Mouse (Mus musculus) intestine, embryonic 16.5 days (tissue): Measurements from ENCODE around the gene Atp2a1. TPM values are rescaled to one million over a fixed set of nuclear protein-coding genes. Genes with fewer than 3 reads are reported as not detected.

Experiments used
- ATAC-seq: fragments of 200-750 bp; cut with Nextera tagmentation; 2 replicates; pipeline ENCODE4 v1.8.0; 2017; ENCODE audit warnings: moderate TSS enrichment, moderate library complexity
- H3K27ac ChIP-seq: fragments of 300-500 bp; sonication (generic); 2 replicates; pipeline ENCODE4 v1.5.1; 2014; ENCODE audit warnings: mild to moderate bottlenecking, low read length
- H3K27me3 ChIP-seq: fragments of 300-500 bp; sonication (generic); replicated peaks from 2 replicates; pipeline ENCODE4 v1.6.1; 2014; ENCODE audit warnings: low read length, control low read depth, mixed read lengths; ENCODE audit not compliant: control insufficient read depth, insufficient read depth
- H3K36me3 ChIP-seq: fragments of 300-500 bp; sonication (generic); 2 replicates; pipeline ENCODE4 v1.6.1; 2014; ENCODE audit warnings: low read length, control low read depth; ENCODE audit not compliant: control insufficient read depth, insufficient read depth
- H3K4me1 ChIP-seq: fragments of 300-500 bp; sonication (generic); 2 replicates; pipeline ENCODE4 v1.6.1; 2014; ENCODE audit warnings: low read length, control low read depth, mixed read lengths; ENCODE audit not compliant: control insufficient read depth, insufficient read depth
- H3K4me2 ChIP-seq: fragments of 300-500 bp; sonication (generic); 2 replicates; pipeline ENCODE4 v1.6.1; 2014; ENCODE audit warnings: low read depth, low read length, control low read depth
- H3K4me3 ChIP-seq: fragments of 300-500 bp; sonication (generic); 2 replicates; pipeline ENCODE4 v1.5.1; 2014; ENCODE audit warnings: mild to moderate bottlenecking, low read length
- H3K9ac ChIP-seq: fragments of 300-500 bp; sonication (generic); 2 replicates; pipeline ENCODE4 v1.6.1; 2014; ENCODE audit warnings: low read depth, low read length
- H3K9me3 ChIP-seq: fragments of 300-500 bp; sonication (generic); 2 replicates; pipeline ENCODE4 v1.6.1; 2016; ENCODE audit warnings: low read length, control low read depth; ENCODE audit not compliant: control insufficient read depth
- WGBS: fragments of 180-500 bp; shearing (Covaris S2); extraction: QIAGEN DNeasy Blood & Tissue Kit; methylation state at CpG from one replicate; pipeline ENCODE4 v1.1.7; 2014; 5-methylcytosine and 5-hydroxymethylcytosine counted together
- polyA plus RNA-seq: library from polyadenylated mRNA; unstranded; fragments of >200 nt; fragmentation: Nextera tagmentation; extraction: Ambion mirVana; gene quantifications from 2 replicates; pipeline ENCODE4 v1.2.1, GENCODE M21; 2015

The Atp2a1 gene
- polyA plus RNA-seq, 1 experiment from 2014 or later = 1.3 TPM

DNA sequence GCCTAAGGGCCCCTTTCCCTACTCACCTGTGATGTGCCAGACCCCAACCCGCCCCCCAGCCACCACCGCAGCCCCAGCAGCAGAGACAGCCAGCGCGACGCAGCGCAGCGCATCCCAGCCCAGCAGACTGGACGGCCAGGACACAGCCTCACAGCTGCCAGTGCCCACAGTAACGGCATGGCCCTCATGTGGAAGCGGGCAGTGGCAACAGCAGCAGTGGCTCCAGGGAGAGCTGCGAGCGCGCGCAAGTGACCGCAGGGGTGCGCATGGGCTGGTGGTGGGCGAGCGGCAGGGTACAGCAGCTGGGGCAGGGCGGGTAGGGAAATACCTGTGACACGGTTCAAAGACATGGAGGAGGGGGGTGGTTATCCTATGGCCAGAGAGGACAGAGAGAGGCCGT, 16.7 kb downstream of the Atp2a1 start:
- 86% methylated on average over 21 of the region's 21 CpGs for WGBS
- ATAC-seq = no peak
- H3K4me1 ChIP-seq = no peaks in the 10 kb centered on the region
- no peak overlapping the region for H3K4me3 ChIP-seq
- no peak overlapping the region for H3K27ac ChIP-seq
- no peak overlapping the region for H3K4me2 ChIP-seq
- no peaks in the 10 kb centered on the region for H3K27me3 ChIP-seq
- no peaks in the 10 kb centered on the region for H3K9me3 ChIP-seq
- H3K36me3 ChIP-seq = peaks cover 18% of the 10 kb centered on the region
- H3K9ac ChIP-seq = no peak overlapping the region

GRCm38 (mm10) chr7:126445104-126445815, 17.6 kb downstream of the Atp2a1 start:
- H3K4me3 ChIP-seq = no peak overlapping the region
- no peaks in the 10 kb centered on the region for H3K9me3 ChIP-seq
- ATAC-seq = no peak
- no peaks in the 10 kb centered on the region for H3K27me3 ChIP-seq
- H3K9ac ChIP-seq = no peak overlapping the region
- H3K4me1 ChIP-seq = no peaks in the 10 kb centered on the region
- 93% methylated on average over 15 of the region's 15 CpGs for WGBS
- no peak overlapping the region for H3K4me2 ChIP-seq
- H3K36me3 ChIP-seq = peaks cover 18% of the 10 kb centered on the region
- H3K27ac ChIP-seq = no peak overlapping the region

DNA sequence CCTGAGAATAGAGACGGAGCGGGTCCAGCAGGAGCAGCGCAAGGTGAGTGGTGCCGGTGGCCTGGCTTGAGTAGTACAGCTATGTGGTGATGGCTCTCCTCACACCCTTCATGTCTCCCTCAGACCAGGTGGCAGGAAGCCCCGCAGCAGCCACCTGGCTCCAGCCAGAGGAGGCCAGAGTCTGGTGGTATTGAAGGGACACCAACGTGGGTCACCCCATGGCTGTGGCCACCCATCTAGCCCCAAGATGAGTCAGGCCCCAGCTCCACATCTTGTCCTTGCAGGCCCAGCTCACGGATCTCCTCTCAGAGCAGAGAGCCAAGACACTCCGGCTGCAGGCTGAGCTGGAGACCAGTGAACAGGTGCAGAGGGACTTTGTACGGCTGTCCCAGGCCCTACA, 18.4 kb downstream of the Atp2a1 start:
- Histone ChIP-seq H3K4me1 (no peaks in the 10 kb centered on the region), H3K4me3 (no peak overlapping the region), H3K4me2 (no peak overlapping the region), H3K9ac (no peak overlapping the region), H3K27ac (no peak overlapping the region), H3K27me3 (no peaks in the 10 kb centered on the region), H3K9me3 (no peaks in the 10 kb centered on the region), H3K36me3 (peaks cover 18% of the 10 kb centered on the region)
- 92% methylated on average over 9 of the region's 9 CpGs for WGBS
- no peak for ATAC-seq

- no peak for ATAC-seq
- Histone ChIP-seq H3K9ac (no peak overlapping the region), H3K4me3 (no peak overlapping the region), H3K4me2 (no peak overlapping the region), H3K27me3 (no peaks in the 10 kb centered on the region), H3K27ac (no peak overlapping the region), H3K9me3 (no peaks in the 10 kb centered on the region), H3K36me3 (peaks cover 18% of the 10 kb centered on the region), H3K4me1 (no peaks in the 10 kb centered on the region)
- WGBS = 92% methylated on average over 10 of the region's 10 CpGs
These were observed 18.9 kb downstream of the Atp2a1 start for GRCm38 (mm10) chr7:126443997-126444396.

DNA sequence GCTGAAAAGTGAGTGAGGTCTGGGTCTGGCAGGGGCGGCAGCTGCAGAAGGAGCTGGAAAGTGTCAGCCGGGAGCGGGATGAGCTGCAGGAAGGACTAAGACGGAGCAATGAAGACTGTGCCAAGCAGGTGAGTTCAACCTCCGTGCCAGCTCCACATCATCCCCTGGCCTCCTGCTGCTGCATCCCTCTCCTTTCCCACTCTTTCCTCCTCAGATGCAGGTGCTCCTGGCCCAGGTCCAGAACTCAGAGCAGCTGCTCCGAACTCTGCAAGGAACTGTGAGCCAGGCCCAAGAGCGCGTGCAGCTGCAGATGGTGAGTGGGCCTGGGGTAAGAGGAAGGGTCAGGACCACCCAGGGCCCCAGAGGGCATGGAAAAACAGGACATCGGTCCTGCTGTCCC, 22.8 kb downstream of the Atp2a1 start:
- H3K9ac ChIP-seq = no peak overlapping the region; the same call in 1 of the 2 replicates
- no peaks in the 10 kb centered on the region for H3K27me3 ChIP-seq
- H3K4me2 ChIP-seq = no peak overlapping the region
- H3K36me3 ChIP-seq = peaks cover 12% of the 10 kb centered on the region
- no peaks in the 10 kb centered on the region for H3K4me1 ChIP-seq
- no peak overlapping the region for H3K4me3 ChIP-seq
- ATAC-seq = no peak
- WGBS = 80% methylated on average over 9 of the region's 9 CpGs
- H3K27ac ChIP-seq = no peak overlapping the region
- no peaks in the 10 kb centered on the region for H3K9me3 ChIP-seq

GRCm38 (mm10) chr7:126436851-126437250, 26.1 kb downstream of the Atp2a1 start:
- 26% methylated on average over 8 of the region's 8 CpGs for WGBS
- peak; percentile 55; the same call in 1 of the 2 replicates for ATAC-seq

GRCm38 (mm10) chr7:126435801-126436200, 27.1 kb downstream of the Atp2a1 start:
- no peaks in the 10 kb centered on the region for H3K36me3 ChIP-seq
- H3K4me2 ChIP-seq = no peak overlapping the region
- H3K9ac ChIP-seq = no peak overlapping the region
- 76% methylated on average over 3 of the region's 3 CpGs for WGBS
- no peak overlapping the region for H3K4me3 ChIP-seq
- no peak for ATAC-seq
- H3K4me1 ChIP-seq = no peaks in the 10 kb centered on the region
- H3K27me3 ChIP-seq = no peaks in the 10 kb centered on the region
- no peaks in the 10 kb centered on the region for H3K9me3 ChIP-seq
- H3K27ac ChIP-seq = no peak overlapping the region

More at GRCm38 (mm10) chr7:126436851-126437250, 26.1 kb downstream of the Atp2a1 start:
- H3K4me2 ChIP-seq = no peak overlapping the region
- H3K4me3 ChIP-seq = no peak overlapping the region
- no peaks in the 10 kb centered on the region for H3K9me3 ChIP-seq
- no peaks in the 10 kb centered on the region for H3K27me3 ChIP-seq
- no peak overlapping the region for H3K27ac ChIP-seq
- 0 out of 2 replicates have a peak, but pooled peaks cover under 1% of the 10 kb centered on the region for H3K36me3 ChIP-seq
- H3K9ac ChIP-seq = no peak overlapping the region
- no peaks in the 10 kb centered on the region for H3K4me1 ChIP-seq

DNA sequence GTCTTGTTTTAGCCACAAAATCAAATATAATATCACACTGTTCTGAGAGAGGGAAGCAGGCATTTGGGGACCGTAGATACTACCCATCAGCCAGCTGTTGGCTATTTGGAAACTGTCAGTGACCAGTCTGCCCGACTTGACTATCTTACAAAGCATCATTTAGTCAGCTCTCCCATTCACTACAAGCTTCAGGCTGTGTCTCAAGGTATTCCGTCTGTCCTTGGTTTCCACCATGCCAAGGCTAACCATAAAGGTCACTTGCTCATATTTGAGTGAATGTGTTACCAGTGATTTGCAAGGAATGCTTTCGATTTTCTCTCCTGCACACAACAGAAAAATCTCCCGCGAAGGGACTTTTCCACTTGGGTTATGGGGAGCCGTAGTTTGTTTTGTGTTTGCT, 28.2 kb downstream of the Atp2a1 start:
- H3K4me1 ChIP-seq = peaks cover 3% of the 10 kb centered on the region
- H3K9me3 ChIP-seq = no peaks in the 10 kb centered on the region
- H3K27ac ChIP-seq = no peak overlapping the region
- H3K9ac ChIP-seq = no peak overlapping the region
- 89% methylated on average over 7 of the region's 7 CpGs for WGBS
- H3K27me3 ChIP-seq = no peaks in the 10 kb centered on the region
- no peak overlapping the region for H3K4me3 ChIP-seq
- no peak for ATAC-seq
- H3K4me2 ChIP-seq = no peak overlapping the region
- no peaks in the 10 kb centered on the region for H3K36me3 ChIP-seq

DNA sequence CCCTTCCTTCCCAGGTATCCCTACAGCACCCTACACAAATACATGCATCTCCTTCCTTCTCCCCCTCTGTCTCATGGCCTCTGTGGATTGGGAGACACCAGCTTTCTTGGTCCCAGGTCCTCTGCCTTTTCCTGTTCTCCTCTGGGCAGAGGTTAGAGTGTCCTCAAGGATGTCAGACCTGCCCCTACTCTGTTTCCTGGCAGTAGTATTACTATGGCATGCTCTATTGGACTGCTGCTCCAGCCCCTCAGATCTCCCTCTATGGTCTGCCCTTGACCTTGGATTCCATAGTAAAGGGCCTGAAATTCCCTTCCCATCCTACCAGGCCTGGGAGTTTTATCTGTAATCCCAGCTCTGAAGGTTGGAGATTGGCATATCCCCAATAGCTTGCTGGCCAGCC, 32.7 kb downstream of the Atp2a1 start:
- Histone ChIP-seq H3K9me3 (0 out of 2 replicates have a peak, but pooled peaks cover 3% of the 10 kb centered on the region), H3K4me2 (no peak overlapping the region), H3K36me3 (no peaks in the 10 kb centered on the region), H3K27me3 (no peaks in the 10 kb centered on the region), H3K27ac (no peak overlapping the region), H3K4me1 (peaks cover 10% of the 10 kb centered on the region), H3K4me3 (no peak overlapping the region), H3K9ac (no peak overlapping the region)
- ATAC-seq = no peak

DNA sequence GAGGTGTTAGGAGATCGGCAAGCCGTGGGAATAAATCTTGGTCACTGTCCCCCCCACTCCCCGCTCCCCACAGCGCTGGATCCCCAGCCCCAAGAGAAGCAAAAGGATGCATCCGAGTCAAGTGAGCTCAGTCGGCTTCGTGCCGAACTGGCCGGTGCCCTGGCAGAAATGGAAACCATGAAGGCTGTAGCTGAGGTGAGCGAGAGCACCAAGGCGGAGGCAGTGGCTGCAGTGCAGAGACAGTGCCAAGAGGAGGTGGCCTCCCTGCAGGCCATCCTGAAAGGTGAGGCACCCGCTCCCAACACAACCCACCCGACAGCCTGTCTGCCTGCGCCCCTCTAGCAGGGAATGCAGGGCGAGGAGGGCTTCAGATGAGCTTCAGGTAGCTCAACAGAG, 33.4 kb downstream of the Atp2a1 start:
- Histone ChIP-seq H3K9me3 (0 out of 2 replicates have a peak, but pooled peaks cover 3% of the 10 kb centered on the region), H3K4me2 (peak overlapping the region; percentile 95), H3K4me1 (peaks cover 10% of the 10 kb centered on the region), H3K27ac (no peak overlapping the region), H3K4me3 (peak overlapping the region; percentile 77), H3K9ac (peak overlapping the region; percentile 84), H3K27me3 (no peaks in the 10 kb centered on the region), H3K36me3 (no peaks in the 10 kb centered on the region)
- peak; percentile 18 for ATAC-seq
- WGBS = 25% methylated on average over 15 of the region's 15 CpGs
